Mouse (Mus musculus) midbrain, embryonic 16.5 days (tissue): ENCODE data around the gene Nrxn2. TPM values are rescaled to one million over a fixed set of nuclear protein-coding genes. Genes with fewer than 3 reads are reported as not detected.
A peak's percentile ranks its signal among the peaks of the same experiment; 100 is the strongest.

Experiments used
- ATAC-seq: fragments of 200-750 bp; cut with Nextera tagmentation; 2 replicates; pipeline ENCODE4 v1.8.0; 2017; ENCODE audit warnings: moderate TSS enrichment
- H3K27ac ChIP-seq: fragments of 300-500 bp; sonication (generic); 2 replicates; pipeline ENCODE4 v1.5.1; 2014; ENCODE audit warnings: mild to moderate bottlenecking, low read length, mixed read lengths
- H3K27me3 ChIP-seq: fragments of 300-500 bp; sonication (generic); 2 replicates; pipeline ENCODE4 v1.6.1; 2014; ENCODE audit warnings: low read depth, low read length, mixed read lengths; ENCODE audit not compliant: control insufficient read depth, insufficient read depth
- H3K36me3 ChIP-seq: fragments of 300-500 bp; sonication (generic); 2 replicates; pipeline ENCODE4 v1.6.1; 2014; ENCODE audit warnings: mild to moderate bottlenecking, low read length, moderate library complexity, mixed read lengths; ENCODE audit not compliant: control insufficient read depth, insufficient read depth
- H3K4me1 ChIP-seq: fragments of 300-500 bp; sonication (generic); 2 replicates; pipeline ENCODE4 v1.6.1; 2014; ENCODE audit warnings: mild to moderate bottlenecking, low read length, mixed read lengths; ENCODE audit not compliant: control insufficient read depth, insufficient read depth
- H3K4me2 ChIP-seq: fragments of 300-500 bp; sonication (generic); 2 replicates; pipeline ENCODE4 v1.6.1; 2014; ENCODE audit warnings: mild to moderate bottlenecking, low read length, mixed read lengths
- H3K4me3 ChIP-seq: fragments of 300-500 bp; sonication (generic); 2 replicates; pipeline ENCODE4 v1.5.1; 2014; ENCODE audit warnings: low read depth, mild to moderate bottlenecking, low read length, moderate library complexity, mixed read lengths
- H3K9ac ChIP-seq: fragments of 300-500 bp; sonication (generic); 2 replicates; pipeline ENCODE4 v1.6.1; 2014; ENCODE audit warnings: low read depth, low read length, mixed read lengths
- H3K9me3 ChIP-seq: fragments of 300-500 bp; sonication (generic); replicated peaks from 2 replicates; pipeline ENCODE4 v1.6.1; 2014; ENCODE audit warnings: mild to moderate bottlenecking, low read length, mixed read lengths; ENCODE audit not compliant: control insufficient read depth, poor library complexity, severe bottlenecking
- WGBS: fragments of 180-500 bp; shearing (Covaris S2); extraction: QIAGEN DNeasy Blood & Tissue Kit; methylation state at CpG from one replicate; pipeline ENCODE4 v1.1.7; 2014; 5-methylcytosine and 5-hydroxymethylcytosine counted together
- polyA plus RNA-seq: library from polyadenylated mRNA; unstranded; fragments of >200 nt; fragmentation: Nextera tagmentation; extraction: Ambion mirVana; gene quantifications from 2 replicates; pipeline ENCODE4 v1.2.1, GENCODE M21; 2015

Nrxn2 gene
- polyA plus RNA-seq, 1 experiment from 2014 or later = 37.5 TPM

DNA sequence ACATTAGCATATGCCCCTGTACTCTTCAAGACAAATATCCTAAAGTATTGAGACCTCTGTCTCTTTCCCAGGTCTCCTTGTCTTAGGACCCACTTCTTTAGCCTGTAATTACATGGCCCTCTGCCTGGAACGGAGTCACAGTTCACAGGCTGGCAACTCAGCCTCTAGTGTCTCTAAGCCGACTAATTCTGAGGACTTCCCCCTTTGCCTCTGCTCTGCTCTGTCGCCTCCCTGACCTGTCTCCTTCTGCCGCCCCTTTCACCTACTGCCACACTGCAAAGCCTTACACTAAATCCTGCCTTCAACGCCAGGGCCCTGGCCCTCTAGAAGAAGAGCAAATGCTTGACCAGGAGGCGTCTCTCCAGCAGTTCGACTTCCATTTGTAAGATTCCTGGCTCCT, 125.0 kb downstream of the Nrxn2 start:
- WGBS = 38% methylated on average over 7 of the region's 7 CpGs
- no peaks in the 10 kb centered on the region for H3K36me3 ChIP-seq
- no peak overlapping the region; the same call in 1 of the 2 replicates for H3K9ac ChIP-seq
- no peak overlapping the region for H3K4me3 ChIP-seq
- H3K27ac ChIP-seq = 0 out of 2 replicates have a peak overlapping the region, but pooled peaks have one; percentile 28
- ATAC-seq = no peak
- peaks cover 4% of the 10 kb centered on the region; the same call in 1 of the 2 replicates for H3K4me1 ChIP-seq
- H3K4me2 ChIP-seq = no peak overlapping the region
- H3K9me3 ChIP-seq = no peaks in the 10 kb centered on the region
- no peaks in the 10 kb centered on the region for H3K27me3 ChIP-seq

- H3K36me3 ChIP-seq = no peaks in the 10 kb centered on the region
- ATAC-seq = no peak
- peaks cover 11% of the 10 kb centered on the region; the same call in 1 of the 2 replicates for H3K4me1 ChIP-seq
- no peaks in the 10 kb centered on the region for H3K9me3 ChIP-seq
- H3K4me3 ChIP-seq = no peak overlapping the region
- no peak overlapping the region for H3K4me2 ChIP-seq
- H3K9ac ChIP-seq = no peak overlapping the region
- H3K27ac ChIP-seq = no peak overlapping the region
- WGBS = 89% methylated on average over 13 of the region's 13 CpGs
- H3K27me3 ChIP-seq = no peaks in the 10 kb centered on the region
Measured at GRCm38 (mm10) chr19:6544712-6545111, 126.2 kb downstream of the Nrxn2 start.

GRCm38 (mm10) chr19:6545481-6545880, 127.0 kb downstream of the Nrxn2 start:
- H3K9ac ChIP-seq = no peak overlapping the region
- H3K36me3 ChIP-seq = no peaks in the 10 kb centered on the region
- no peak overlapping the region for H3K4me2 ChIP-seq
- WGBS = 90% methylated on average over 5 of the region's 5 CpGs
- no peak overlapping the region for H3K27ac ChIP-seq
- H3K4me3 ChIP-seq = no peak overlapping the region
- no peak for ATAC-seq
- H3K9me3 ChIP-seq = no peaks in the 10 kb centered on the region
- H3K4me1 ChIP-seq = peaks cover 11% of the 10 kb centered on the region; the same call in 1 of the 2 replicates
- no peaks in the 10 kb centered on the region for H3K27me3 ChIP-seq

- peaks cover 11% of the 10 kb centered on the region; the same call in 1 of the 2 replicates for H3K4me1 ChIP-seq
- no peak for ATAC-seq
- WGBS = 77% methylated on average over 1 of the region's 1 CpGs
Measured at GRCm38 (mm10) chr19:6546096-6546495, 127.6 kb downstream of the Nrxn2 start.

GRCm38 (mm10) chr19:6547801-6548200, 129.3 kb downstream of the Nrxn2 start:
- Histone ChIP-seq H3K36me3 (no peaks in the 10 kb centered on the region), H3K4me1 (peaks cover 11% of the 10 kb centered on the region; the same call in 1 of the 2 replicates), H3K9me3 (no peaks in the 10 kb centered on the region), H3K9ac (no peak overlapping the region), H3K4me3 (no peak overlapping the region), H3K27ac (no peak overlapping the region), H3K27me3 (no peaks in the 10 kb centered on the region), H3K4me2 (no peak overlapping the region)
- no peak for ATAC-seq
- 82% methylated on average over 5 of the region's 5 CpGs for WGBS

More at GRCm38 (mm10) chr19:6546096-6546495, 127.6 kb downstream of the Nrxn2 start:
- Histone ChIP-seq H3K9me3 (no peaks in the 10 kb centered on the region), H3K36me3 (no peaks in the 10 kb centered on the region), H3K4me2 (no peak overlapping the region), H3K4me3 (no peak overlapping the region), H3K27ac (no peak overlapping the region), H3K27me3 (no peaks in the 10 kb centered on the region), H3K9ac (no peak overlapping the region)

GRCm38 (mm10) chr19:6548431-6549410, 130.2 kb downstream of the Nrxn2 start:
- Histone ChIP-seq H3K27me3 (no peaks in the 10 kb centered on the region), H3K4me3 (no peak overlapping the region), H3K9me3 (no peaks in the 10 kb centered on the region), H3K4me2 (no peak overlapping the region), H3K27ac (peak overlapping the region; percentile 28), H3K4me1 (peaks cover 11% of the 10 kb centered on the region; the same call in 1 of the 2 replicates), H3K9ac (no peak overlapping the region), H3K36me3 (no peaks in the 10 kb centered on the region)
- WGBS = 65% methylated on average over 16 of the region's 16 CpGs
- ATAC-seq = peak; percentile 49; the same call in 1 of the 2 replicates

DNA sequence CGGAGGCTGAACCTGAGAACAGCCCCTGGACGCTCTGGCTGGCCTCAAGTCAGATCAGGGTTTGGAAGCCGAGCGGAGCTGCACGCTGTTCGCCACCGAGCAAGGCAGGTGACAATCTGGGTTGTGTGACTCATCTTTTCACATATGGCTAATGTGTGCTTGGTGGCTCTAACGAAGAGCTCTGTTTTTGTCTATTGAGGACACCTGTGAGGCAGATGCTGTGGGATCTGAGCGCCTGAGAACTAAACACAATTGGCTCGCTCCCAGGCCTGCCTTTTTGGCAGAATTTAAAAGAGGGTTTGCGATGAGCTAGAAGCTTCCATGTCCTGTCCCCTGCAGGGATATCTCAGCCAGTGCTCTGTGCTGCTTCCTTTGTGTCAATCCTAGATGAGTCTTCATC, 131.0 kb downstream of the Nrxn2 start:
- Histone ChIP-seq H3K27me3 (no peaks in the 10 kb centered on the region), H3K4me1 (peaks cover 11% of the 10 kb centered on the region; the same call in 1 of the 2 replicates), H3K27ac (0 out of 2 replicates have a peak overlapping the region, but pooled peaks have one; percentile 33), H3K36me3 (no peaks in the 10 kb centered on the region), H3K4me3 (no peak overlapping the region), H3K4me2 (no peak overlapping the region), H3K9me3 (no peaks in the 10 kb centered on the region), H3K9ac (no peak overlapping the region)
- 72% methylated on average over 11 of the region's 11 CpGs for WGBS
- ATAC-seq = no peak

- 79% methylated on average over 4 of the region's 4 CpGs for WGBS
- Histone ChIP-seq H3K9me3 (no peaks in the 10 kb centered on the region), H3K4me3 (no peak overlapping the region), H3K27ac (no peak overlapping the region), H3K4me1 (peaks cover 11% of the 10 kb centered on the region; the same call in 1 of the 2 replicates), H3K9ac (no peak overlapping the region), H3K27me3 (no peaks in the 10 kb centered on the region), H3K36me3 (no peaks in the 10 kb centered on the region), H3K4me2 (no peak overlapping the region)
- ATAC-seq = no peak
Measured at GRCm38 (mm10) chr19:6551215-6551614, 132.7 kb downstream of the Nrxn2 start.
